Mouse (Mus musculus): ENCODE measurements at regions not wholly inside any gene's neighbourhood (a gene's known extent, or its start where the extent isn't known, plus 50 kb on each side); places are given as distances from the start of the nearest gene placed in this dataset.

GRCm38 (mm10) chr12:45745697-45746096 is 671.2 kb upstream of the Stxbp6 start:
- ATAC-seq (ENCODE audit: insufficient number of reproducible peaks, low FRiP score, low TSS enrichment), result no peak

- ATAC-seq (ENCODE audit: insufficient number of reproducible peaks, low FRiP score, low TSS enrichment), result no peak
These were observed 670.1 kb upstream of the Stxbp6 start for GRCm38 (mm10) chr12:45744619-45745018.

DNA sequence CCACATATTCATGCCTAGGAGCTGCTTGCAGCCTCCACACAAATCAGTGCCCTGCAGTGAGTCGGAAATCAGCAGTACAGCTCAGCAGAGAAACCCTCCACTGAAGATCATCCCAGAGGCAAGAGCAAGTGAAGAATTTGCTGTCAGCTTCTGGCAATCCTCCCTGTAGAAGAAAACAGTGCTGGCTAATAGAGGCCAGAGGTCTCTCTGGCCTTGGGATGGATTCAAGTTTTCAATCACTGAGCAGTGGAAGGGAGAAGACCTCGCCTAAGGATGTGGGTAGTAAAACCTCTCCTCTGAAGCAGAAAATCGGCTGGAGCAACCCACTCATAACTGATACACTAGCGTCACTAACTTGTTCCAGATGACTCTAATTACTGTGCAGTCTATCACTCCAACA is 659.2 kb upstream of the Stxbp6 start:
- ATAC-seq (ENCODE audit: insufficient number of reproducible peaks, low FRiP score, low TSS enrichment), result no peak

- no peak for ATAC-seq (ENCODE audit: insufficient number of reproducible peaks, low FRiP score, low TSS enrichment)
These were observed 650.3 kb upstream of the Stxbp6 start for GRCm38 (mm10) chr12:45724565-45725370.

GRCm38 (mm10) chr12:45711351-45711750 is 636.8 kb upstream of the Stxbp6 start:
- no peak for ATAC-seq (ENCODE audit: insufficient number of reproducible peaks, low FRiP score, low TSS enrichment)

DNA sequence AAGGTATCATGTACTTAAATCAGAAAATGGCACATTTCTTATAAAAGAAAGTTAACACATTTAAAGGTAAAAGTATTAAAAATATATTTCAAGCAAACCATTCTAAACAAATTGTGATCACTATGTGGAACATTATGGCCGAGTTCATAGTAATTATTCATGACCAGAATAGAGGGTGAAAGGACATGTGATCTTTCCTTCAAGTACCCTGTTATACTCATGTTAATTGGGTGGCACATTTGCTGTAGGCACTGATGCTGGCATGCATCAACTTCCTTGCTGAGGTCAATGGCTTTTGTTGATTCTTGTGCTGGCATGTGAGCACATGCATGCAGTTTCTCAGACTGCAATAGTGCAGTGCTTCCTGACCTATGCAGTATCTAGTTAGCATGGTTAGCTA is 636.3 kb upstream of the Stxbp6 start:
- ATAC-seq (ENCODE audit: insufficient number of reproducible peaks, low FRiP score, low TSS enrichment), result no peak

DNA sequence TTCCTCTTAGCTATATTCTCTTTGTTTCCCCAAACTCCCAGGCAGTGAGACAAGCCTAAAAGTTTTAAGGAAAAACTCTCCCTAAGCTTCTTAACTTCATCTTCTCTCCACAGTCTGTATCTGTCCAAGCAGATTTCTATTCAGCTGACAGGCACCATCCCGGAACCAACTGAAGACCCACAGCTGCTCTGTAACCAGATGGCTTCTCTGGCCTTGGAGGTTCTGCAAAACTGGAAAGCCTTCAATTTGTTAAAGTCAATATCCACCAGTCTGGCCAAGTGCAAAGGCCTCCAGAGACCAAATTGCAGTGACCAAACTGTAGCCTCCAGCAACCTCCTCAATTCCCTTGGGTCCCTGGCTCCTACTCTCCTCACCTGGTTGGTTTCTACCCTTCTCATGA is 614.8 kb upstream of the Stxbp6 start:
- ATAC-seq (ENCODE audit: insufficient number of reproducible peaks, low FRiP score, low TSS enrichment), result no peak

DNA sequence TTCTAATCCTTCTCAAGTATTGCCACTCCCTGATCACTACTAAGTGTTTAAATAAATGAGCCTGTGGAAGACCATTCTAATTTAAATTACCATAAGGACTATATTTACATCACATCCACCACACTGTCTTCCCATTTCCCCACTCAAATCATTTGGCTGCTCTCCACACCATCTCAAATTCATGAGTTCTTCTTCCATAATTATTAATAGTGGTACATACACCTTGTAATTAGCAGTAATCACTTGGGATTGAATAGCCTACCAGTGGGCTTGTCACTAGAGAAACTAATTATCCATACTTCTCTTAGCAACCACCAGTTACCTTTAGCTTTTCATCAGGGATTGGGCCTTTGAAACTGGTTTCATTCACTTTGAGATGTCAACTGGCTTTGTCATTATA is 612.3 kb upstream of the Stxbp6 start:
- ATAC-seq (ENCODE audit: insufficient number of reproducible peaks, low FRiP score, low TSS enrichment), result no peak

DNA sequence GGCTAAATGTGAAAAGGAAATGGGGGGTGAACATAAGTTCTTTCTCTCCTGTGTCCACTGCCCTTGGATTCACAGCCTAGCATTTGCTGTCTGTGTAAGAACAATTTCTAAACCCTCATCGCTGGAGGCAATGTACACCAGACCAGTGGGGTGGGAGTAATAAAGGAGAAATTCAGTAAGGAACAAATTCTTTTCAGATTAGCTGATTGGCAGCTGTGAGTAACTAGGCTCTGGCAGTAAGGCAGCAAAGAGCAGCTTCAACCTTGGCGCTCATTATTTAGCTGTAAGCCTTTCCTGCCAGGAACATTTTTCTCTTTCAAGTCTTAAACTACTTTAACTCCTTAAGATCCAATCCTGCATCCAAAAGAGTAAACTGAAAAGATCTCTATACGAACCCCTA is 597.9 kb upstream of the Stxbp6 start:
- no peak for ATAC-seq (ENCODE audit: insufficient number of reproducible peaks, low FRiP score, low TSS enrichment)

DNA sequence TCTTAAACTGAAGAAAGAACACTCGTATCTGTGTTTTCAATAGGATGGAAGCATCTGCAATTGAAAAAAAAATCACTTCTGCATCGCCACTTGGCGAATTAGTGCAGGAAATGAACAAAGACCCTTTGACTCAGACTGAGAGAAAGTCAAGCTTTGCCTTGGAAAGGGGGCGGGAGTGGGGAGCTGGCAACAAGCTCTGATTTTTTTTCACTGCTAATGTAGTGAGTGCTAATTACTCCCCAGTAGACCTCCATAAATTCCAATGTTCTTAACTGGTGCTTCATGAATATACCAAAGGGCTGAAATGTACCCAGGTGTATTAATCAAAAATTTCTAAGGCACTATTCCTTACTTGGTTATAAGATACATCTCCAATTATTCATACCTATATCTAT is 597.0 kb upstream of the Stxbp6 start:
- no peak for ATAC-seq (ENCODE audit: insufficient number of reproducible peaks, low FRiP score, low TSS enrichment)

- no peak for ATAC-seq (ENCODE audit: insufficient number of reproducible peaks, low FRiP score, low TSS enrichment)
These were observed 596.5 kb upstream of the Stxbp6 start for GRCm38 (mm10) chr12:45670874-45671553.

GRCm38 (mm10) chr12:45670246-45670873 is 595.9 kb upstream of the Stxbp6 start:
- no peak for ATAC-seq (ENCODE audit: insufficient number of reproducible peaks, low FRiP score, low TSS enrichment)

DNA sequence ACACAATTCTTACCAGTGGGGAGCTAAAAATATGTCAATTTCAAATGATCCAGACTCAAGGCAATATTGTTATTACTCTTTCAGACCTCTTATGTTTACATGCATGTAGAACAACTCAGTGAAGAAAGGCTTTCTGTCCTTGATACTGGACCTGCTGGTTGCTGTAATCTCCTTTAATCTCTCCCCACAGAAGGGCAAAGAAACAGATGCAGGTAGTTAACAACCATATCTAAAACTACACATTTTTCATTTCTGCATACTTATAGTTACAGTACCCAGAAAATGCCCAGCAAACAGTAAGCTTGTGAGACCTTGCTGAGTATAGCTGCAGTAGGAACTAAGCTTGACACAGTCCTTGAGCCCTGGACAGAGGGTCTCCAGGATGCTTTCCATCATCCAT is 585.1 kb upstream of the Stxbp6 start:
- ATAC-seq (ENCODE audit: insufficient number of reproducible peaks, low FRiP score, low TSS enrichment), result no peak

DNA sequence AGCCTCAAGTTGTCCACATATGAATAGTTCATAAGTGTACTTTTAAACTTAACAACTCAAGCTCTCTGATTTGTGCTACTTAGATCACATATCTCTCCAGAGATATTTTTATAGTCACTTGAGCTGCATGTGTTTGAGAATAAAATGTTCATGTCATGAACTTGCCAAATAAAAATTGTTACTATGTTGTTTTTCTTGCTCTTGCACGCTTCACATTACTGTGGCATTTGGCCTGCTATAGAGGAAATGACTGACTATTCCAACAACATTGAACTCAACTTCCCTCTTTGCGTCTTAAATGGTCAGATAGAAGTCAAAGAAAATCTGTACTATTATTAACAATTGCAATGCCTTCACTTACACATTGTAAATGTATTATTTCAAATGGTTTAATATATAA is 582.1 kb upstream of the Stxbp6 start:
- ATAC-seq (ENCODE audit: insufficient number of reproducible peaks, low FRiP score, low TSS enrichment), result no peak

DNA sequence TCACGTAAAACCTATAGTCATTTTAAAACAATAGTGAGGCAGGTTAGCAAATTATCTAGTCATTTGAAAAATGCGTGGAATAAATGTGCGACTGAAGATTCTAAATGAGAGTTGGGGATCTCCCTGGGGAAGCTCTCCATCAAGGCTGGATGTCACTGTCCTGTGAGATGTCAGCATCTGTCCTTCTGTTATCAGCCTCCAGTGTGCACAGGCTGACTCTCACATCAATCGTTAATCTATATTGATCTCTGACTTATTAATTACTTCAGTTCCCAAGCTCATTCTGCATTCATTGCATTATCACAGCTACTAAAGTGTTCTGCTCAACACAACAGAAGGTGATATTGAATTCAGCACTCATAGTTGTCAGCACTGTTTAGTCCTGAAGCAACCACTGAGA is 574.1 kb upstream of the Stxbp6 start:
- no peak for ATAC-seq (ENCODE audit: insufficient number of reproducible peaks, low FRiP score, low TSS enrichment)

DNA sequence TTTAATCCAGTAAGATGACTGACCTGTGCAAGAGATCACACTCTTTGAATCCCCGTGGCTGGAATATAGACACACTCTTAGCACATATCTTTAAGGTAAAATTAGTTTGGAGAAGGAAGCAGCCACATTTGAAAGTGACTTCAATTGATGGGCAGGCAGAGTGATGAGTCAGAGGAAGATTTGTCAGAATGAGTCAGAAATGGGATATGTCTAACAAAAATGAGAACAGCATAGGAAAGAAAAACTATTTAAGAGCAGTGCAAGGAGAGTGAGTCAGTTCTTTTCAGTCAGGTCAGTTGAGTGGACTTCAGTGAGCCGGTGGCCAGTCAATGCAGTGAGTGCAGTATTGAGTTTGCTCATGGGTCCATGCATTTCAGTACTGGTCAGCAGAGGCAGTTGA is 569.7 kb upstream of the Stxbp6 start:
- no peak for ATAC-seq (ENCODE audit: insufficient number of reproducible peaks, low FRiP score, low TSS enrichment)

GRCm38 (mm10) chr12:45622830-45623229 is 548.3 kb upstream of the Stxbp6 start:
- no peak for ATAC-seq (ENCODE audit: insufficient number of reproducible peaks, low FRiP score, low TSS enrichment)

- no peak for ATAC-seq (ENCODE audit: insufficient number of reproducible peaks, low FRiP score, low TSS enrichment)
These were observed 545.5 kb upstream of the Stxbp6 start for GRCm38 (mm10) chr12:45620056-45620455.

DNA sequence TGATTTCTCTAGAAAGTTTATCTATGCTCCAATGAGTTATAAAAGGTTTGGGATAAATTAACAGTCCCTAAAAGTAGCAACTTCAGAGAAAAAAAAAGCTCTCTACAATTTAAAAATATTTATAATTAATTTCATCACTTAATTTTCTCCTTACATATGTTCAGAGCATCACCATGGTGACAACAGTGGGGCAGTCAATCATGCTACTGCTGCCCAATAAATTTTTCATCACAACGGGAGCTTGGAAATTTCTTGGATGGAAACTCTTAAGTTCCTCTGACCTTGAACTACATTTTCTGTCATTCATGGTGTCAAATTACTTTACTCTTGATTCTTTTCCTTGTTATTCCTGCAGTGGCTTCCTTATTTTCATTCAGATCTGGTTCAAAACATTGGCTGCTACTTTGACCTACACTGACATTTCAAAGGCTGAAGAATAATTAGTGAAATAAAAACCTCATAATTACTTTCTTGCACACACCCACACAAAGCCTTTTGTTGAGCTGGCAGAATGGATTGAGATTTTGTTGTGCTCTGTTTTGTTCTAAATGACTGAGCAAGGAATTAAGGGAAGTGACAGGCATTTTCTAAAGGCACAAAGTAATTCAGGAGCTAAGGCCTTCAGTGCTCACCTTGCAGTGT is 540.1 kb upstream of the Stxbp6 start:
- no peak for ATAC-seq (ENCODE audit: insufficient number of reproducible peaks, low FRiP score, low TSS enrichment)

- ATAC-seq (ENCODE audit: insufficient number of reproducible peaks, low FRiP score, low TSS enrichment), result no peak
These were observed 539.6 kb upstream of the Stxbp6 start for GRCm38 (mm10) chr12:45614074-45614473.

GRCm38 (mm10) chr12:45599443-45599842 is 524.9 kb upstream of the Stxbp6 start:
- no peak for ATAC-seq (ENCODE audit: insufficient number of reproducible peaks, low FRiP score, low TSS enrichment)

Data from cerebellum, adult (tissue).